Mouse (Mus musculus): ENCODE measurements around the gene Map3k7. TPM values are rescaled to one million over a fixed set of nuclear protein-coding genes. Genes with fewer than 3 reads are reported as not detected.

The Map3k7 gene
- 10 to 100 TPM; 46.2 to 47.0 TPM for total RNA-seq (2021)
- long read RNA-seq, experiment 1, full-length matches to known transcripts, result 23 of 32 reads
- long read RNA-seq, experiment 1, partial matches to known transcripts, result 2 of 32 reads
- long read RNA-seq, experiment 1, other reads (novel, unspliced or antisense), result 7 of 32 reads
- long read RNA-seq, experiment 2, full-length matches to known transcripts, result 30 of 36 reads
- long read RNA-seq, experiment 2, partial matches to known transcripts, result 0 of 36 reads
- long read RNA-seq, experiment 2, other reads (novel, unspliced or antisense), result 6 of 36 reads

GRCm38 (mm10) chr4:31963354-31964193, at the start of gene Map3k7:
Gene Map3k7 (plus strand): TSS chr4:31964097.
- intact Hi-C loops (cut with DNase I), result no loop called here
- DNase-seq, result peak; percentile 93 to 98

GRCm38 (mm10) chr4:31915114-31915513, 48.8 kb upstream of the Map3k7 start:
- no peak for DNase-seq
- intact Hi-C loops (cut with DNase I), result no loop called here

DNA sequence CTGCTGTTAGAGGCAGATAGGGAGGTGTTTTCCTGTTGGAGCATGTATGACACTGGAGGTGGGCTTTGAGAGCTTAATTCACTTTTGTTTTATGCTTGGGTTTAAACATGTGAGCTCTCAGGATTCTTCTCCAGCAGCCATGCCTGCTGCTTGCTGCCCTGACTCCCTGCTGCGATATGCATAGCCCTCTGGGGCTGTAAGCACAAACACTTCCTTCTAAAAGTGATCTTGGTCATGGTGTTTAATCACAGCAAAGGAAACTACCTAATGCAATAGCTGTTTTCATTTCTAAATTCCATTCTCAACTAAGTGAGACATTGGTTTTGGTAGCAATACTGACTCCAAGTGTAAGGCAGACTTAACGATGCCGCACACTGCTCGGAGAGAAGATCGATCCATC, 45.2 kb upstream of the Map3k7 start:
- DNase-seq, result no peak
- intact Hi-C loops (cut with DNase I), result no loop called here

DNA sequence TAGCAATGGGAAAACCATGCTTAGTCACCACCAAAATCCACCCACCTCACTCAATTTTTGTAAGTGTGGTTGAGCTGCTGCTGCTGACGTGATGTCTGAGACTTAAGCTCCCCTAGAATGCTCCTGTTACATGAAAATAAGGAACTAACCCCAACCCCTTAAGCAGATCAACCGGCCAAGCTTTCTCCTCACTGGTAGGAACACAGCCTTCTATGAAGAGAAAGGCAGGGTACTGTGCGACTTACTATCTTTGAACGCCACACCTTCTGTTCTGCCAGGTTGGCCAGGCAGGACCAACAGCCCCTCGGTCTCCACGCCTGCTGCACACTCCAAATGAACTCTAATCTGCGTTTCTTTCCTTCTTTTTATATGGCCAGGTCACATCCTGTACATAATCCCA, 41.7 kb upstream of the Map3k7 start:
- intact Hi-C loops (cut with DNase I), result no loop called here
- DNase-seq, result no peak

DNA sequence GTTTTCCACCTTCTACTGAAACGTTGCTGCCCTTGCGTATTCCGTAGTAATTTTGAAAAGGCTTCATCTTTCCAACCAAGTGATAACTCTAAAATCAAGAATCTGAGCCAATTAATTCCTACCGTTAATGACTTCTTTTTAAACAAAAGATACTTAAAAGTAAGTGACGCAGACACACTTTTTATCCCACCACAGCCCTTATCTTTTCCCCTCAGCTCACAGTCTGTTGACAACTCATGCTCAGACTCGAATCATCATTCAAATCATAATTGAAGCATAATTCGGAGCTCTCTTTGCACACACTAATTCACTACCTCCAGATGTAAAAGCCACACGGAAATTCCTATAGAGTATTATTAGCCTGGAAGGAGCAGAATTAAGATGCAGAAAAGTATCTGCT, 40.5 kb upstream of the Map3k7 start:
- intact Hi-C loops (cut with DNase I), result no loop called here
- DNase-seq, result no peak

GRCm38 (mm10) chr4:31924301-31925185, 39.4 kb upstream of the Map3k7 start:
- no peak for DNase-seq
- intact Hi-C loops (cut with DNase I), result no loop called here

DNA sequence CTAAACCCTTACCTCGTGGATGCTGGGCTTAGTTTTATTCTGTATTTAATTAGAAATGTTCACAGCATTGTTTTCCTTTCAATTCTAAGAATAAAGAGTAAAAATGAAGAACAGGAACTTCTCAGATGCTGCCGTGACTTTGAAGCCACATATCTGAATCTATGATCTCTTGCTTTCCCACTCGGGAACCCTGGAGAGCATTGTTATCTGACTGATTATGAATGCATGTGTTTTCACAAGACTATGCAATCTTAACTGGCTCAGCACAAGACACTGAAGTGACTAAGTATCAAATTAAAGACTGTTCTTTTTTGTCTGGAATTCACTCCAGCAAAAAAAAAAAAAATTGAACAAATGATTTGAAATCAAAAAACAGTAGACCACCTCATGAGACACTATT, 30.7 kb upstream of the Map3k7 start:
- intact Hi-C loops (cut with DNase I), result no loop called here
- no peak for DNase-seq

DNA sequence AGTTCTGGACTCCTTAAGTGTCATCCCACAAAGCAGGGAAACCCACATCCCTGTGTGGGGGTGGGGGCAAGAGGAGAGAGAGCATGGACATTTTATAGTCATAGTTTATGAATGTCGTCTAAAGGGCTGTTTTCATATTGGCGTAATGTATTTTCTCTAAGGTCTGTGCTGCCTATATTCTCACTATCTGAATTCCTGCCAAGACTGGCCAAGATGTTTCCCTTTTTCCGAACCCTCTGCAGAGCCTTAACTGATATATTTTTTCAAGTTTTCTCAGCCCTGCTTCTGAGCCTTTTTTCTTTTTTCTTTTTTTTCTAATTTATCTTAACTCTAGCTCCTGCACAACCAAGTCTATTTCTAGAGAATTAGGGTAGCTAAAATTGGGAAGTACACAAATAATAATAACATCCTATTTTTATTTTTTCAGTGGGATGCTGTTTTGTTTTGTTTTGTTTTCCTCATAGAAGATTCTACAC, 28.0 kb upstream of the Map3k7 start:
- no peak for DNase-seq
- intact Hi-C loops (cut with DNase I), result loop anchor here (5.0 kb wide), 1 partner anchor 109 kb away; no protein-coding TSS in a partner anchor

DNA sequence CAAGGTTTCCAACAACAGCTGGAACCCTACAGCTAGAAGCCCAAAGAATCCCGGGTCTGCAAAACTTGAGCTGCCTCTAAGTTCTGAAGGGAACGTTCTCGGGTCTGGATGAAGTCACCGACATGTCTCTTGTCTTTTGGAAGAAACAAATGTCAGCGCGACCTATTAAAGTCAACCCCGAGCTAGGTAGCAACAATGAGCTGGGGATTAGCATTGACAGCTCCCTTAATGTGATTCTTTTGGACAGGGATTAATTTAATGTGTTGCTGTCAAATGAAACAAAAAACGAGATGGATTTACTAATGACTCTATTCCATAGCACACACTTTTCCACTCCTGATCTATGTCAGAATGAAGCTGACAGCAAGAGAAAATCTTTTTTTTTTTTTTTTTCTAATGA, 27.5 kb upstream of the Map3k7 start:
- DNase-seq, result no peak
- intact Hi-C loops (cut with DNase I), result loop anchor here (5.0 kb wide), 1 partner anchor 109 kb away; no protein-coding TSS in a partner anchor

DNA sequence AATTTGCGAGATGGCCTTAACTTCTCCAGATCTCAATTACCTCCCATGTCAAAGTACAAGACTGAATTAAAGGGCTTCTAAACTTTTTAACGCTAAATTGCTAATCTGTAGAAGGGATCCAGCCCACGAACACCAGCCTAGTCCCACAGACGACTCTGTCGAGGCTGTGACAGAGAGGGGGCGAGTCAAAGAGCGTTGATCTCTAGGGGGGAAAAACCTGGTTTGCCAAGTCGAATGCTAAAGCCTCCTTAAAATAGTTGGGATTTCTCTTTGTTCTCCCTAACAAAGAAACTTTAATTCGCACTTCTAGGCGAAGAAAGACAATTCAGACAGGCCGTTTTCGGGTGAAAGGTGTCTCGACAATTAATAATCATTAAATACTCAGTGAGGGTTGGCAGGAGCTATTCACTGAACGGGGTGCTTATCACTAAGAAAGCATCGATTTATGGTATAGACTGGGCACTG, 27.0 kb upstream of the Map3k7 start:
- DNase-seq, result no peak
- intact Hi-C loops (cut with DNase I), result loop anchor here (5.0 kb wide), 1 partner anchor 110 kb away; no protein-coding TSS in a partner anchor

- DNase-seq, result peak; percentile 13 to 29
- intact Hi-C loops (cut with DNase I), result loop anchor here (5.0 kb wide), 1 partner anchor 110 kb away; no protein-coding TSS in a partner anchor
Measured at GRCm38 (mm10) chr4:31937376-31938281, 26.3 kb upstream of the Map3k7 start.

DNA sequence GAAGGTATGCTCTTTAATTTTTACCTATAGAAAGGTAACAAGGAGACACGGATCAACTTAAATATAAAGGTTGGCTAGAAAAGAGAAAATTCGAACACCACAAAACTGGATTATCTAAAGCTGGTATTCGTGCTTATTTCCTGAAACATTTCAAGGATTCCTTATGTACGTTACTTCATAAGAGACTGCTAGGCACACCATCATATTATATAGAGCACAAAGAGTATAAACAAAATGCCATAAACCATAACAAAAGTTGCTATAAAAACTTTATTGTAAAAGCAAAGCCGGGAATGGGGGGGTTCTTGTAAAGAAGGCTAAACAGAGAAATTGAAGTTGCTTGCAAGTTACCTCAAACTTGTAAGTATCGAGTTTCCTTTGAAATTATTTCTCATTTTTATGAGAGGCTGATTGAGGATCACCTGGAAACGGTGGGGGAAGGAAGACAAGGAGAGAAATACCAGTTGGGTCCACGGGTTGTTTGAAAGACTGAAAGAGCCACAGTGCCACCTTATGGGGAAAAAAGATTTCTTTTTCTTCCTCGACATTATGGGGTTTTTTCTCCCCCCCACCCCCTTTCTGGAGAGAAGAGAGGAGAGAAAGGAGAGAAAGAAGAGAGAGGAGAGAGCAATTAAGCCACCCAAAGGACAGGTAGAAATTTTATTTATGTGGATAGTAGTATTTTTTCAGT, 25.3 kb upstream of the Map3k7 start:
- DNase-seq, result peak in 1 of 2 experiments; percentile 48
- intact Hi-C loops (cut with DNase I), result loop anchor here (5.0 kb wide), 1 partner anchor 111 kb away; no protein-coding TSS in a partner anchor

GRCm38 (mm10) chr4:31941616-31942015, 22.3 kb upstream of the Map3k7 start:
- intact Hi-C loops (cut with DNase I), result no loop called here
- peak; percentile 5 to 7 for DNase-seq

GRCm38 (mm10) chr4:31943045-31943444, 20.9 kb upstream of the Map3k7 start:
- intact Hi-C loops (cut with DNase I), result no loop called here
- DNase-seq, result no peak

DNA sequence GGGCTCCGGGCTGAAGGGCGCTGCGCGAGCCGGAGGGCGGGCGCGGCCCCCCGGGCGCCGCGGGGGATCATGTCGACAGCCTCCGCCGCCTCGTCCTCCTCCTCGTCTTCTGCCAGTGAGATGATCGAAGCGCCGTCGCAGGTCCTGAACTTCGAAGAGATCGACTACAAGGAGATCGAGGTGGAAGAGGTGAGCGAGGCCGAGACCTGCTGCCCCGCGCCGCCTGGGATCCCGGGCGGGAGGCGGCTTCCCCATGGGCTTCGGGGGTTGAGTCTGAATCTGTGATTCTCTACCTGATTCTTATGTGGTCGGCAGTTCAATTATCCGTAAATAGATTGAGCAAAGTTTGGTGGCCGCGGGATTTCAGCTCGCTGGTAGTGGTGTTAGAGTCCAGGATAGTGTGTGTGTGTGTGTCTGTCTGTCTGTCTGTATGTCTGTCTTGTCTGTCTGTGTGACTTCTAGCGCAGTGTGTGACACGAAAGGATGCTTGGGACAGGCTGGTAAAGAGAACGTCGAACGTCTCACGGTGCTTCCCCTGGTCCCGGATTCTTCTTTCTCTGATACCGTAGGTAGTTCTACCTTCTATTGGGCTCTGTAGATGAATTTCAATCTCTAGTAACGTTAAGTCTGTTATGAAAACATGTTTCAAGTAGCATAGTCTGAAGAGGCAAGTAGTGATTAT, 438 bp downstream of the Map3k7 start:
- intact Hi-C loops (cut with DNase I), result no loop called here

GRCm38 (mm10) chr4:31965208-31965607, 1.3 kb downstream of the Map3k7 start:
- intact Hi-C loops (cut with DNase I), result no loop called here
- DNase-seq, result no peak

More for the DNA sequence above, 438 bp downstream of the Map3k7 start:
- no peak for DNase-seq

- intact Hi-C loops (cut with DNase I), result loop anchor here (10.0 kb wide), 1 partner anchor 603 kb away; no protein-coding TSS in a partner anchor
- DNase-seq, result no peak
Measured at GRCm38 (mm10) chr4:31971437-31971836, 7.5 kb downstream of the Map3k7 start.

- intact Hi-C loops (cut with DNase I), result loop anchor here (10.0 kb wide), 1 partner anchor 603 kb away; no protein-coding TSS in a partner anchor
- DNase-seq, result peak in 1 of 2 experiments; percentile 7
Measured at GRCm38 (mm10) chr4:31972181-31972580, 8.3 kb downstream of the Map3k7 start.

Data from heart, postnatal 14 days (tissue).